Mouse (Mus musculus): ENCODE results near the gene Xkr7. TPM values are rescaled to one million over a fixed set of nuclear protein-coding genes. Genes with fewer than 3 reads are reported as not detected.

Gene Xkr7
- 1 to 10 TPM in 1 of 2 experiments, under 1 TPM in 1; 0.86 to 1.3 TPM for total RNA-seq (2021)
- long read RNA-seq, experiment 1, result 0 reads
- long read RNA-seq, experiment 2, result 0 reads

- no peak for DNase-seq (ENCODE audit: low spot score in 2 of 2)
Measured at GRCm38 (mm10) chr2:153031126-153032082, at the start of gene Xkr7. Gene Xkr7 (plus strand): TSS chr2:153031852.

- no peak for DNase-seq (ENCODE audit: low spot score in 2 of 2)
Measured at GRCm38 (mm10) chr2:152985582-152985981, 46.1 kb upstream of the Xkr7 start.

- DNase-seq (ENCODE audit: low spot score in 2 of 2), result no peak
Measured at GRCm38 (mm10) chr2:152991529-152991928, 40.1 kb upstream of the Xkr7 start.

DNA sequence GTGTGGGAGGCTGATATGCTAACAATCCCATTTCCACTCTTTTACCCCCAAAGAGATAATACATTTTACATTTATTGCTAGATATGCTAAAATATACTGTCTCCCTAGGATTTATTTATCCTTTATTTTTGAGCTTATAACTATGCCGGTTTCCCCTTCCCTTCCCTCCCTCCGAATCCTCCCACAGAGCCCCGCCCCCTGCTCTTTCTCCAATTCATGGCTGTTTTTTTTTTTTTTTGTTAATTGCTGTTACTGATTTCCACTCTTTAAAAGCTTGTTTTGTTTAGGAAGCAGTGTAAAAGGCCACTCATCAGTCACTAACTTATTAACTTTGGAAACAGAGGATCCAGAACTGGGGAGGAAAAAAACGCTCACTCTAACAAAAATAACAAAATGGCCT, 34.6 kb upstream of the Xkr7 start:
- no peak for DNase-seq (ENCODE audit: low spot score in 2 of 2)

DNA sequence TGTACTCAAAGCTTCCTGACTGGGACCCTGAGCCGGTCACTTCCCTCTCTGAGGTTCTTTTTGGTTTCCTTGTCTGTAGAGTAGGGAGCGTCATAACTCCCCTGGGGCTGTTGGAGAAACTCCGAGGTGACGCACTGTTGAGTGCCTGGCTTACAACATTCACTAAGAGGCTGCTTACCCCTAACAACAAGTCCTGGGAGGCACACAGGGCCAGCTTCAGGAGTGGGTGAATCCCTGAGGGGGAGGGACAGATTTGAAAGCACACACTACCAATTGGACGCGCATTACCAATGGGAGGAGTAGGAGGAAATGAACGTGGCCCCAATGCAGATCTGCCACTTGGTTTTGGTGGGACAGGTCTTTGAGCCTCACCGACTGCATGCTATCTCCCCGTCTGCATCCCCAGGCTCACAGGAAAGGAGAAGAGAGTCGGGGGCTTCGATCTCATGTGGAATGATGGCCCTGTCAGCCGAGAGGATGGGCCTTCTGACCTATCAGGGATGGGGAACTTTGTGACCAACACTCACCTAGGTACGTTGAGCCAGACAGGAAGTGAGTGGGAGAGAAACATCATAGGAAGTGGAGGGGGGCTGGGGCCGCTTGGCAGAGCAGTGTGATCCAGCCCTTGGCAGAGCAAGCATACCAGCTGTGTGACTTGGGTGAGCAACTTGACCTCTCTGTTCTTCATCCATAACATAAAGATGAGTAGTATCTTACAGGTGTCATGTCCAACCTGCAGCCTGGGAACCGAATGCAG, 29.0 kb upstream of the Xkr7 start:
- no peak for DNase-seq (ENCODE audit: low spot score in 2 of 2)

DNA sequence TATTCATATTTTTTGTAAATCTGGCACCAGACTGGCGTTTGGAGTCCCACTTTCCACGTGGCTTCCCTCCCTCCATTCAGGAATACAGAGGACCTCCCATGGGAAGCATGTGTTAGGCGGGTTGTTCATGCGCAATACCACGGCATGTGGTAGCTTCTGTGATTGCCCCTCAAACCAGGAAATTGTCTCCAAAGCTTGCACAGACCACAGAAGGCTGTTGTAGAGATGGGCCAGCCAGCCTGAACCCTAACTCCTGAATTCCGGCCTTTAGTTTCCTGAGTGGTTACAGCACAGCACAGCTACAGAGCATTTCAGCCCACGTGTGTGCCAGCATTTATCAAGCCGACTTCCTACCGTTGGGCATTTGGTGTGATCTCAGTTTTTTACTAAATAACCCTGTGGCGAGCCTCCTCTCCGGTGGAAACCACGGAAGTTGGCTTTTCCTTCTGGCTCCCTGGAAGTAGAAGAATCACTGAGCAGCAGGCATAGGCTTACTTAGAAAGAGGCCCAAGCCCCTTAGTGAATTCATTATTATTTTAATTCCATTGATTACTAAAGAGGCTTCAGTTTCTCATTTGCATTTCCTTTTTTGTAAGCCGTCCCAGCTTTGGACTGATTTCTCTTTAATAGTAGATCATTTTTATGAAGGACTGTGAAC, 27.8 kb upstream of the Xkr7 start:
- DNase-seq (ENCODE audit: low spot score in 2 of 2), result no peak

DNA sequence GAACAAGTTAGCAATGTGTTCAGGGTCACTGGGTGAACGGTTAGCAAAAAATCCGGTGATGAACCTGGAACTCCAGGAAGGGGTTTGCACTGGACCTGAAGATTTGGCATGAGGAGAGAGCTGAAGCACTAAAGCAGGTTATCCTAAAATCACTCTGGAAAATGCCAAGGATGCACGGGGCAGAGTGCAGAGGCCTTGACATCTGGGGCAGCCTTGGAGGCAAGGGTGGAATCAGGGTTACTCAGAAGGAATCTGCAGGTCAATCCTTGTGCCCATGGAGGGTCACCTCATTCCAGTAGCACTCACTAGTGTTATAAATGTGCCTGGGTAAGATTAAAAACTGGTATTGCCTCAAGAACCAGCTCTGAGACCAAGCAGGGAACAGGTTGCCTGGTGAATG, 25.7 kb upstream of the Xkr7 start:
- peak in 1 of 2 experiments; percentile 27 for DNase-seq (ENCODE audit: low spot score in 2 of 2)

- DNase-seq (ENCODE audit: low spot score in 2 of 2), result no peak
Measured at GRCm38 (mm10) chr2:153009192-153009973, 22.3 kb upstream of the Xkr7 start.

- DNase-seq (ENCODE audit: low spot score in 2 of 2), result peak in 1 of 2 experiments; percentile 22
Measured at GRCm38 (mm10) chr2:153013724-153014515, 17.7 kb upstream of the Xkr7 start.

DNA sequence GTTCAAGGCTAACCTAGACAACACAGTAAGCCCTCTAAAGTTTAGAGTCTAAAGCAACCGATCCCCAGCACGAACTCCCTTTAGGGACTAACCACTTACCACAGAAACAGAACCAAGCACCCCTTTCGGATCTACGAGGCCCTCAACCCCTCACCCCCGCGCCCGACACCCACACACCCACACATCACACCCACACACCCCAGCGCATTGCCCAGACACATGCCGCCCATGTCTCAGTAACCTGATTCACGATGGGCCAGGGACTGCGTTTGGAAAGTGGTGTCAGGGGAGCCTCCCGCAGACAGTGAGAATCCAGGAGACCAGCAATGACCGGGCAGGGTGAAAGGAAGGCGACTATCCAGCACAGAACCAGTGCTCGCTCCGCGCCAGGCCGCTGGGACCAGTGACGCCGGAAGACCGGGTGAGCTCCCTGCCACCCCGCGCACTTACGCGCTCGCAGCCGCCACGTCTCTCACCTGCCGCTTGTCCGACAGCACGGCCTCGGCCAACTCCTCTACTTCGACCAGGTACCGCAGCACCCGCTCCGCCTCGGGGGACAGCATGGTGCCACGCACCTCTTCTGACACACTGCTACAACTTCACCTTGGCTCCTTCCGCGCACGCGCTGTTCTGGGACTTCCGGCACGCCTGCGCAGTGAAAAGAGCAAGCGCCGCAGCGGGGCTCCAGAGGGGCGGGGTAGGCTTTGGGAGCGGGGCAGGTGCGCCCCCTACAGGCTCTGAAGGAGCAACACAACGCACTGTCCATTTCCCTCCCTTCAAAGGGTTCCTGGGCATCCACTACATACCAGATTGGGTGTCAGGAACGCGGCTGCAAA, 16.7 kb upstream of the Xkr7 start, which contains the start of gene Pdrg1:
Gene Pdrg1, minus strand, starts transcription at position 670 of the 836 bp plus-strand sequence.
- peak; percentile 97 for DNase-seq (ENCODE audit: low spot score in 2 of 2)

GRCm38 (mm10) chr2:153015804-153016203, 15.8 kb upstream of the Xkr7 start:
- no peak for DNase-seq (ENCODE audit: low spot score in 2 of 2)

GRCm38 (mm10) chr2:153016786-153017185, 14.9 kb upstream of the Xkr7 start:
- no peak for DNase-seq (ENCODE audit: low spot score in 2 of 2)

GRCm38 (mm10) chr2:153019355-153019754, 12.3 kb upstream of the Xkr7 start:
- DNase-seq (ENCODE audit: low spot score in 2 of 2), result no peak

DNA sequence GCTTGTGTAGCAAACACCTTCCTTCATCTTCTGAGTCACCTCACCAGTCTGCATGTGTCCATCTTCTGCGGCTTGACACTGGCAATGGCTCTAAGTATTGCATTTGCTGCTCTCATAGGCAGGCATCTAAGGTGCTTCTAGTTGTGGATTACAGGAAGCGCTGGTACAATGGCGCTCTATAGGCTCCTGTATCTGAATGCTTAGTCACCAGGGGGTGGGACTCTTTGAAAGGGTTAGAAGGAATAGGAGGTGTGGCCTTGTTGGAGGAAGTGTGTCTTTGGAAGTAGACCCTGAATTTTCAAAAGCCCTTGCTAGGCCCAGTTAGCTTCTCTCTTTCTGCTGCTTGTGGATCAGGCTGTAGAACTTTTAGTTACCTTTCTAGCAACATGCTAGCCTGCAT, 10.5 kb upstream of the Xkr7 start:
- no peak for DNase-seq (ENCODE audit: low spot score in 2 of 2)

DNA sequence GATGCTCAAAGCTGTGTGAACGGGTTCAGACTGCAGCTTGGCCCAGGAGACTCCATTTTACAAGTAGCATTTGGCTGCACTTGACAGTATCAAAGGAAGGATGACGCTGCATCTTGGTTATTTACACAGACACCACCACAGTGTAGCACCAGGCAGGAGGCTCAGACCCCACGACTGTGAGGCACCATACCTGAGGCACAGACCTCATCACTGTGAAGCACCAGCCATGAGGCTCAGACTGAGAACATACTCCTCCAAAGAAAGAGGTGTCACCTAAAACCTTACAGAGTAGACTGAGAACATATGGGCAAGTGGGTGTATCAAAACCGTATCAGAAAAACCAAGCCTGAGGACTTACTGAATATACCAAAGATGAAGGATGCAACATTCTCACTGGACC, 8.8 kb upstream of the Xkr7 start:
- no peak for DNase-seq (ENCODE audit: low spot score in 2 of 2)

GRCm38 (mm10) chr2:153026052-153026451, 5.6 kb upstream of the Xkr7 start:
- DNase-seq (ENCODE audit: low spot score in 2 of 2), result no peak

GRCm38 (mm10) chr2:153027501-153027900, 4.2 kb upstream of the Xkr7 start:
- DNase-seq (ENCODE audit: low spot score in 2 of 2), result no peak

DNA sequence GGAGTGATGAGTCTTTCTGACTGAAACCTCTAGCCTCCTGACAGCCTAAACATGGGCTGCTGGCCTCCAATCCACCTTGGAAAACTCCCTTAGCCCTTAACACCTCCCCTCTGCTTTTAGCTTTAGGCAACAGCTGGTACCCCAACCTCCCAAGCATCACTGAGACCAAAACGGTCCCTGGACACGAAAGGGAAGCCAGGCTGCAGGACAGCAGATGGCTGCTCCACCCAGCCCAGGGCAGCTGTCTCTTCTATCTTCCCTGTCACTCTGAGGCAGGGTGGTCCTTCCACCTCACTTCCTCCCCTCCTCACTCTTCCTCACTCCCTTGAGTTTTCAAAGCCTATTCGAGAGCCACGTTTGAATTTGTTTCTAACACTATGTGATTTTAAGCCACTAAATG, 1.2 kb upstream of the Xkr7 start:
- no peak for DNase-seq (ENCODE audit: low spot score in 2 of 2)

Data from adrenal gland, adult 18-20 months (tissue).